Mouse (Mus musculus) MEL (cell line): ENCODE data around the gene Erbb4. TPM values are rescaled to one million over a fixed set of nuclear protein-coding genes. Genes with fewer than 3 reads are reported as not detected.

Experiments
- DNase-seq: peaks from one replicate; pipeline ENCODE4 v3.0.0; 2011; ENCODE audit warnings: low read depth, low spot score
- H3K27ac ChIP-seq: 2 replicates; pipeline ENCODE4 v1.5.1; 2012; ENCODE audit warnings: low read depth, mild to moderate bottlenecking, control low read depth, low read length, moderate library complexity; ENCODE audit not compliant: control insufficient read depth
- H3K27me3 ChIP-seq, 2 experiments: fragments of 150-350 bp in 1 of 2; sonication (generic) in 1 of 2; 2 replicates each; pipeline ENCODE4 v1.6.1; 2012; ENCODE audit warnings: low read length in 2 of 2, mild to moderate bottlenecking in 2 of 2, improper control_type of control experiment in 1 of 2, moderate library complexity in 1 of 2; ENCODE audit not compliant: insufficient read depth in 2 of 2, control insufficient read depth in 1 of 2
- H3K36me3 ChIP-seq, 2 experiments: 2 replicates each; pipeline ENCODE4 v1.6.1; 2012 to 2014; ENCODE audit warnings: low read length in 2 of 2, improper control_type of control experiment in 1 of 2, inconsistent platforms in 1 of 2, mild to moderate bottlenecking in 1 of 2; ENCODE audit not compliant: insufficient read depth in 2 of 2, control insufficient read depth in 1 of 2
- H3K4me1 ChIP-seq, 2 experiments: fragments of 150-350 bp in 1 of 2; sonication (generic) in 1 of 2; 2 replicates each; pipeline ENCODE4 v1.6.1; 2012; ENCODE audit warnings: low read length in 2 of 2, improper control_type of control experiment in 1 of 2, mild to moderate bottlenecking in 1 of 2; ENCODE audit not compliant: insufficient read depth in 2 of 2, control insufficient read depth in 1 of 2
- H3K4me3 ChIP-seq, 2 experiments: fragments of 150-350 bp in 1 of 2; sonication (generic) in 1 of 2; 2 replicates each; pipeline ENCODE4 v1.5.1; 2012; ENCODE audit warnings: low read depth in 2 of 2, low read length in 2 of 2, mild to moderate bottlenecking in 2 of 2, moderate library complexity in 2 of 2, control low read depth in 1 of 2, improper control_type of control experiment in 1 of 2; ENCODE audit not compliant: control insufficient read depth in 1 of 2, insufficient read depth in 1 of 2
- H3K79me2 ChIP-seq: 2 replicates; pipeline ENCODE4 v1.6.1; 2012; ENCODE audit warnings: mild to moderate bottlenecking, low read length, moderate library complexity; ENCODE audit not compliant: control insufficient read depth, poor library complexity, insufficient read depth
- H3K9ac ChIP-seq: 2 replicates; pipeline ENCODE4 v1.6.1; 2012; ENCODE audit warnings: low read depth, mild to moderate bottlenecking, control low read depth, low read length, moderate library complexity; ENCODE audit not compliant: control insufficient read depth, poor library complexity, severe bottlenecking
- H3K9me3 ChIP-seq: fragments of 150-350 bp; sonication (generic); replicated peaks from 2 replicates; pipeline ENCODE4 v1.6.1; 2012; ENCODE audit warnings: mild to moderate bottlenecking, low read length, improper control_type of control experiment, moderate library complexity; ENCODE audit not compliant: insufficient read depth
- BHLHE40 ChIP-seq: IDR thresholded peaks from 2 replicates; pipeline ENCODE4 v1.6.1; 2012; ENCODE audit warnings: low read depth, mild to moderate bottlenecking, inconsistent platforms, low read length, improper control_type of control experiment, borderline replicate concordance
- CHD2 ChIP-seq: IDR thresholded peaks from 2 replicates; pipeline ENCODE4 v1.6.1; 2011; ENCODE audit warnings: low read length, improper control_type of control experiment
- E2F4 ChIP-seq: IDR thresholded peaks from 2 replicates; pipeline ENCODE4 v1.6.1; 2011; ENCODE audit warnings: low read depth, low read length, improper control_type of control experiment, borderline replicate concordance
- ELF1 ChIP-seq: IDR thresholded peaks from 2 replicates; pipeline ENCODE4 v1.6.1; 2014; ENCODE audit warnings: low read depth, mild to moderate bottlenecking, inconsistent platforms, low read length, improper control_type of control experiment, moderate library complexity
- EP300 ChIP-seq, 2 experiments: IDR thresholded peaks; 2 replicates each; pipeline ENCODE4 v1.6.1; 2011; ENCODE audit warnings: improper control_type of control experiment in 2 of 2, low read length in 2 of 2, low read depth in 1 of 2, mild to moderate bottlenecking in 1 of 2
- ETS1 ChIP-seq: IDR thresholded peaks from 2 replicates; pipeline ENCODE4 v1.6.1; 2012; ENCODE audit warnings: low read depth, mild to moderate bottlenecking, inconsistent platforms, low read length, improper control_type of control experiment, moderate library complexity
- GABPA ChIP-seq: IDR thresholded peaks from 2 replicates; pipeline ENCODE4 v1.6.1; 2012; ENCODE audit warnings: low read depth, mild to moderate bottlenecking, inconsistent platforms, low read length, improper control_type of control experiment, moderate library complexity
- GATA1 ChIP-seq: IDR thresholded peaks from 2 replicates; pipeline ENCODE4 v1.6.1; 2011; ENCODE audit warnings: low read depth, low read length, improper control_type of control experiment
- HCFC1 ChIP-seq: IDR thresholded peaks from 2 replicates; pipeline ENCODE4 v1.6.1; 2012; ENCODE audit warnings: low read depth, mild to moderate bottlenecking, inconsistent platforms, low read length, improper control_type of control experiment, moderate library complexity
- KAT2A ChIP-seq: conservative IDR thresholded peaks from 2 replicates; pipeline ENCODE4 v1.6.1; 2012; ENCODE audit warnings: low read depth, low read length, improper control_type of control experiment, inconsistent platforms
- MEF2A ChIP-seq: IDR thresholded peaks from 2 replicates; pipeline ENCODE4 v1.6.1; 2014; ENCODE audit warnings: low read depth, mild to moderate bottlenecking, inconsistent platforms, low read length, improper control_type of control experiment; ENCODE audit not compliant: poor library complexity, insufficient replicate concordance, severe bottlenecking; ENCODE audit errors: extremely low read depth
- NRF1 ChIP-seq: IDR thresholded peaks from 2 replicates; pipeline ENCODE4 v1.6.1; 2014; ENCODE audit warnings: low read depth, mild to moderate bottlenecking, inconsistent platforms, low read length, improper control_type of control experiment, moderate library complexity; ENCODE audit not compliant: poor library complexity, insufficient read depth, severe bottlenecking
- POLR2A ChIP-seq, 2 experiments: IDR thresholded peaks; 2 replicates each; pipeline ENCODE4 v1.6.1; 2011 to 2012; ENCODE audit warnings: low read length in 2 of 2, mild to moderate bottlenecking in 2 of 2, control low read depth in 1 of 2, improper control_type of control experiment in 1 of 2, low read depth in 1 of 2, moderate library complexity in 1 of 2; ENCODE audit not compliant: control insufficient read depth in 1 of 2, insufficient read depth in 1 of 2, poor library complexity in 1 of 2
- POLR2AphosphoS2 ChIP-seq: IDR thresholded peaks from 2 replicates; pipeline ENCODE4 v1.6.1; 2011; ENCODE audit warnings: low read length, improper control_type of control experiment
- POLR2AphosphoS5 ChIP-seq: IDR thresholded peaks from 2 replicates; pipeline ENCODE4 v1.6.1; 2012; ENCODE audit warnings: low read depth, borderline replicate concordance, mild to moderate bottlenecking, inconsistent platforms, low read length, moderate library complexity, mixed read lengths
- RAD21 ChIP-seq: IDR thresholded peaks from 2 replicates; pipeline ENCODE4 v1.6.1; 2011; ENCODE audit warnings: mild to moderate bottlenecking, low read depth, low read length, improper control_type of control experiment
- SIN3A ChIP-seq: IDR thresholded peaks from 2 replicates; pipeline ENCODE4 v1.6.1; 2012; ENCODE audit warnings: low read length, improper control_type of control experiment, inconsistent platforms
- SMC3 ChIP-seq: IDR thresholded peaks from 2 replicates; pipeline ENCODE4 v1.6.1; 2011; ENCODE audit warnings: low read depth, low read length, improper control_type of control experiment
- TAL1 ChIP-seq: IDR thresholded peaks from 2 replicates; pipeline ENCODE4 v1.6.1; 2012; ENCODE audit warnings: mild to moderate bottlenecking, inconsistent platforms, low read length, moderate library complexity, mixed read lengths
- TBP ChIP-seq: IDR thresholded peaks from 2 replicates; pipeline ENCODE4 v1.8.0; 2011; ENCODE audit warnings: low read depth, low read length, improper control_type of control experiment
- USF2 ChIP-seq, 2 experiments: IDR thresholded peaks; 2 replicates each; pipeline ENCODE4 v1.6.1; 2011 to 2012; ENCODE audit warnings: improper control_type of control experiment in 2 of 2, low read length in 2 of 2, borderline replicate concordance in 1 of 2, inconsistent platforms in 1 of 2, low read depth in 1 of 2, mild to moderate bottlenecking in 1 of 2; ENCODE audit not compliant: insufficient read depth in 1 of 2
- ZC3H11A ChIP-seq: IDR thresholded peaks from 2 replicates; pipeline ENCODE4 v1.6.1; 2012; ENCODE audit warnings: low read depth, mild to moderate bottlenecking, inconsistent platforms, low read length, improper control_type of control experiment
- ZMIZ1 ChIP-seq: IDR thresholded peaks from 2 replicates; pipeline ENCODE4 v1.6.1; 2012; ENCODE audit warnings: low read depth, mild to moderate bottlenecking, inconsistent platforms, low read length, improper control_type of control experiment, moderate library complexity
- ZNF384 ChIP-seq: IDR thresholded peaks from 2 replicates; pipeline ENCODE4 v1.6.1; 2012; ENCODE audit warnings: low read depth, mild to moderate bottlenecking, inconsistent platforms, low read length, improper control_type of control experiment
- polyA plus RNA-seq, 2 experiments: library from polyadenylated mRNA; stranded (reverse) in 1 of 2; unstranded in 1 of 2; fragments of >175 nt in 1 of 2; fragments of >200 nt in 1 of 2; gene quantifications; 2 replicates each; pipeline versions ENCODE4 v1.2.1 to v1.2.4; 2012; ENCODE audit warnings: low replicate concordance in 2 of 2, low read depth in 1 of 2; ENCODE audit not compliant: insufficient read length in 2 of 2, insufficient read depth in 1 of 2, missing spikeins in 1 of 2
- total RNA-seq: library from RNA; depleted of rRNA; stranded (reverse); fragments of 300-350 nt; gene quantifications from 2 replicates; pipeline ENCODE4 v1.2.3, GENCODE M21; 2012

Erbb4 gene
- total and polyA plus RNA-seq, 3 experiments = not detected

DNA sequence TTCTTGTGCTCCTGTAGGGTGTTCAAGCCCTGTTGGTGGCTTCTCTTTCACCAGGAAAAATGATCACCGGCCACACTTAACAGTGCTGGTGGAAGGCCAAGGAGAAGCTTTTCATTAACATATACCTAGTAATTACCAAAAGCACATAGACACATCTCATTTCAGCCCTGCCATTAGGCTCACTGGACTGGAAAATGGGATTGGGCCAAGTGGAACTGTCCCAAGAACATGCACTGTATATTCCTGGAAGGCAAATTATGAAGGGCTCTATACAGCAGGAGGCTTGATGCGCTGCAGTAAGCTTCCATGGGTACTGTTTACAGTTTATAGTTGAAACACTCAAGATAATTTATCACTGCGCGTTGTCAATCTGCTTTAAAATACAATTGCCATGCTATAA is 248.4 kb downstream of the Erbb4 start:
- Histone ChIP-seq H3K9ac (no peak overlapping the region), H3K36me3 (no peaks in the 10 kb centered on the region), H3K27me3 (no peaks in the 10 kb centered on the region), H3K27ac (no peak overlapping the region), H3K9me3 (no peaks in the 10 kb centered on the region), H3K79me2 (no peaks in the 10 kb centered on the region), H3K4me1 (no peaks in the 10 kb centered on the region)
- DNase-seq = no peak
- TF ChIP-seq MEF2A (no peak), CHD2 (no peak), ZNF384 (no peak), POLR2A (IDR thresholded peaks at IDR 0.05; ENCODE audit: control insufficient read depth in 1 of 2, insufficient read depth in 1 of 2, low read depth in 1 of 2, low read length in 2 of 2, poor library complexity in 1 of 2) (no peak), BHLHE40 (no peak), E2F4 (no peak), USF2 (IDR thresholded peaks at IDR 0.05; ENCODE audit: borderline replicate concordance in 1 of 2, insufficient read depth in 1 of 2, low read depth in 1 of 2, low read length in 2 of 2) (no peak), KAT2A (no peak), GABPA (no peak), EP300 (IDR thresholded peaks at IDR 0.05; ENCODE audit: low read depth in 1 of 2, low read length in 2 of 2) (no peak)
- TF ChIP-seq, all 39 proteins: peak for 0
- no peak overlapping the region for H3K4me3 ChIP-seq

- Histone ChIP-seq H3K79me2 (no peaks in the 10 kb centered on the region), H3K9me3 (no peaks in the 10 kb centered on the region), H3K27me3 (no peaks in the 10 kb centered on the region), H3K36me3 (no peaks in the 10 kb centered on the region), H3K4me3 (no peak overlapping the region), H3K9ac (no peak overlapping the region), H3K27ac (no peak overlapping the region), H3K4me1 (no peaks in the 10 kb centered on the region)
- TF ChIP-seq POLR2AphosphoS2 = no peak
- no peak for TF ChIP-seq ZNF384
- TF ChIP-seq GABPA = no peak
- no peak for TF ChIP-seq SIN3A
- no peak for TF ChIP-seq E2F4
- TF ChIP-seq GATA1 = no peak
- TF ChIP-seq POLR2AphosphoS5 = no peak
- no peak for DNase-seq
Observed at GRCm38 (mm10) chr1:68839352-68839751, 268.5 kb downstream of the Erbb4 start.

DNA sequence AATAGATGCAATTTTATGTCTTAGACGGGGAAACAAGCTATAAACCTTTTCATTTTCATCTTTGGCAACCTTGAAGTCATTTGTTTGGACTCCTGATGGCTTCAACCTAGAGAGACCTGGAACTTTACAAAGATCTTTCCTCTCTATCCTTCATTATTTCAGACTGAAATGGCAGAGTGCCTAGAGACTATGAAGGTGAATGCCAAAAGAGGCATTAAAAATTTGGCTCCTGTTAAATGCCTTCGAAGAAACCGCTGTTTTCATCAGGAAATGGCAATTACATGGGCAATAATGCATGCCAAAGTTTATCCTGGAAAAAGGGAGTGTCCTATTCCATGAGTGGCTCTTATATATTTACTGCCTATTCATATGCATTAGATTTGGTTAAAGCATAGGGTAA is 273.2 kb downstream of the Erbb4 start:
- no peak overlapping the region for H3K27ac ChIP-seq
- no peak overlapping the region for H3K9ac ChIP-seq
- H3K9me3 ChIP-seq = no peaks in the 10 kb centered on the region
- no peaks in the 10 kb centered on the region for H3K79me2 ChIP-seq
- no peak for TF ChIP-seq POLR2AphosphoS2
- no peak for TF ChIP-seq ZMIZ1
- no peak for TF ChIP-seq MEF2A
- TF ChIP-seq POLR2A (IDR thresholded peaks at IDR 0.05; ENCODE audit: control insufficient read depth in 1 of 2, insufficient read depth in 1 of 2, low read depth in 1 of 2, low read length in 2 of 2, poor library complexity in 1 of 2) = no peak
- no peak for TF ChIP-seq ELF1
- no peak for TF ChIP-seq POLR2AphosphoS5
- no peak for TF ChIP-seq USF2 (IDR thresholded peaks at IDR 0.05; ENCODE audit: borderline replicate concordance in 1 of 2, insufficient read depth in 1 of 2, low read depth in 1 of 2, low read length in 2 of 2)
- TF ChIP-seq RAD21 = no peak
- TF ChIP-seq EP300 (IDR thresholded peaks at IDR 0.05; ENCODE audit: low read depth in 1 of 2, low read length in 2 of 2) = no peak
- no peak for TF ChIP-seq TAL1
- no peak for TF ChIP-seq ETS1
- TF ChIP-seq SMC3 = no peak
- TF ChIP-seq CHD2 = no peak
- no peak for TF ChIP-seq NRF1
- no peak for TF ChIP-seq GABPA
- TF ChIP-seq ZC3H11A = no peak
- TF ChIP-seq SIN3A = no peak
- no peak for TF ChIP-seq TBP
- no peak for TF ChIP-seq HCFC1
- H3K4me3 ChIP-seq = no peak overlapping the region
- H3K27me3 ChIP-seq = no peaks in the 10 kb centered on the region
- no peaks in the 10 kb centered on the region for H3K4me1 ChIP-seq
- no peak for DNase-seq
- H3K36me3 ChIP-seq = no peaks in the 10 kb centered on the region
